Mouse (Mus musculus) adrenal gland, adult 8-10 months (tissue): Measurements from ENCODE around the gene Stk25. TPM values are rescaled to one million over a fixed set of nuclear protein-coding genes. Genes with fewer than 3 reads are reported as not detected.
A peak's percentile ranks its signal among the peaks of the same experiment; 100 is the strongest.

Experiments used
- DNase-seq: peaks from one replicate; pipeline ENCODE4 v3.0.0; 2022
- total RNA-seq, 4 experiments: library from RNA; stranded (reverse); gene quantifications; 2 replicates each; pipeline ENCODE4 v1.2.4; 2022

Stk25 gene
- total RNA-seq, 4 experiments from 2014 or later, result 135 to 201 (median 170) TPM

GRCm38 (mm10) chr1:93668791-93669548 lies 10.5 kb upstream of the Stk25 start:
- peak; percentile 74 for DNase-seq

GRCm38 (mm10) chr1:93667760-93668400 lies 9.4 kb upstream of the Stk25 start:
- DNase-seq, result peak; percentile 71

GRCm38 (mm10) chr1:93657025-93657360 lies 1.5 kb downstream of the Stk25 start:
- no peak for DNase-seq

GRCm38 (mm10) chr1:93656325-93657024 lies 2.0 kb downstream of the Stk25 start:
- DNase-seq, result no peak

GRCm38 (mm10) chr1:93654798-93655197 lies 3.7 kb downstream of the Stk25 start:
- DNase-seq, result no peak

- no peak for DNase-seq
Observed at GRCm38 (mm10) chr1:93654275-93654674, 4.2 kb downstream of the Stk25 start.

GRCm38 (mm10) chr1:93649604-93650172 lies 8.8 kb downstream of the Stk25 start:
- no peak for DNase-seq

GRCm38 (mm10) chr1:93642692-93643091 lies 15.8 kb downstream of the Stk25 start:
- no peak for DNase-seq

GRCm38 (mm10) chr1:93641978-93642377 lies 16.5 kb downstream of the Stk25 start:
- DNase-seq, result no peak

- no peak for DNase-seq
Observed at GRCm38 (mm10) chr1:93636211-93636897, 22.1 kb downstream of the Stk25 start.

- peak; percentile 99 for DNase-seq
Observed at GRCm38 (mm10) chr1:93635580-93636192, 22.8 kb downstream of the Stk25 start.

- DNase-seq, result no peak
Observed at GRCm38 (mm10) chr1:93635091-93635579, 23.3 kb downstream of the Stk25 start.

- DNase-seq, result peak; percentile 36
Observed at GRCm38 (mm10) chr1:93634481-93634891, 24.0 kb downstream of the Stk25 start.

- no peak for DNase-seq
Observed at GRCm38 (mm10) chr1:93632723-93633122, 25.7 kb downstream of the Stk25 start.

- no peak for DNase-seq
Observed at GRCm38 (mm10) chr1:93630796-93631195, 27.7 kb downstream of the Stk25 start.

GRCm38 (mm10) chr1:93624502-93624901 lies 34.0 kb downstream of the Stk25 start:
- DNase-seq, result no peak

GRCm38 (mm10) chr1:93618948-93619347 lies 39.5 kb downstream of the Stk25 start:
- no peak for DNase-seq

- no peak for DNase-seq
Observed at GRCm38 (mm10) chr1:93618059-93618748, 40.3 kb downstream of the Stk25 start.

GRCm38 (mm10) chr1:93609762-93610161 lies 48.7 kb downstream of the Stk25 start:
- DNase-seq, result no peak

- no peak for DNase-seq
Observed at GRCm38 (mm10) chr1:93608696-93609245, 49.7 kb downstream of the Stk25 start.
